Mouse (Mus musculus) liver, embryonic 13.5 days (tissue): ENCODE measurements around the gene Phyh. TPM values are rescaled to one million over a fixed set of nuclear protein-coding genes. Genes with fewer than 3 reads are reported as not detected.

Source experiments
- ATAC-seq: fragments of 200-750 bp; cut with Nextera tagmentation; 2 replicates; pipeline ENCODE4 v1.8.0; 2017; ENCODE audit warnings: low read depth, mild to moderate bottlenecking, moderate number of reproducible peaks, moderate library complexity
- DNase-seq: peaks from one replicate; pipeline ENCODE4 v3.0.0; 2022
- H3K27ac ChIP-seq: fragments of 300-500 bp; sonication (generic); 2 replicates; pipeline ENCODE4 v1.5.1; 2015; ENCODE audit warnings: moderate library complexity, mild to moderate bottlenecking, inconsistent platforms
- H3K27me3 ChIP-seq: fragments of 300-500 bp; sonication (generic); 2 replicates; pipeline ENCODE4 v1.6.1; 2015; ENCODE audit warnings: mild to moderate bottlenecking, inconsistent platforms
- H3K36me3 ChIP-seq: fragments of 300-500 bp; sonication (generic); 2 replicates; pipeline ENCODE4 v1.6.1; 2015; ENCODE audit warnings: mild to moderate bottlenecking, inconsistent platforms
- H3K4me1 ChIP-seq: fragments of 300-500 bp; sonication (generic); replicated peaks from 2 replicates; pipeline ENCODE4 v1.6.1; 2015; ENCODE audit warnings: inconsistent platforms
- H3K4me2 ChIP-seq: fragments of 300-500 bp; sonication (generic); 2 replicates; pipeline ENCODE4 v1.6.1; 2015; ENCODE audit warnings: inconsistent platforms, mild to moderate bottlenecking, moderate library complexity
- H3K4me3 ChIP-seq: fragments of 300-500 bp; sonication (generic); replicated peaks from 2 replicates; pipeline ENCODE4 v1.5.1; 2015; ENCODE audit warnings: mild to moderate bottlenecking, inconsistent platforms
- H3K9ac ChIP-seq: fragments of 300-500 bp; sonication (generic); 2 replicates; pipeline ENCODE4 v1.6.1; 2015; ENCODE audit warnings: mild to moderate bottlenecking, inconsistent platforms
- H3K9me3 ChIP-seq: fragments of 300-500 bp; sonication (generic); replicated peaks from 2 replicates; pipeline ENCODE4 v1.6.1; 2016; ENCODE audit warnings: inconsistent platforms
- WGBS: fragments of 180-500 bp; shearing (Covaris S2); methylation state at CpG from one replicate; pipeline ENCODE4 v1.1.7; 2015; ENCODE audit not compliant: insufficient replicate concordance; 5-methylcytosine and 5-hydroxymethylcytosine counted together
- polyA plus RNA-seq: library from polyadenylated mRNA; unstranded; fragments of >200 nt; fragmentation: Nextera tagmentation; extraction: Ambion mirVana; gene quantifications from 2 replicates; pipeline ENCODE4 v1.2.1, GENCODE M21; 2015

Gene Phyh
- polyA plus RNA-seq, 1 experiment from 2014 or later, result 47.6 TPM

DNA sequence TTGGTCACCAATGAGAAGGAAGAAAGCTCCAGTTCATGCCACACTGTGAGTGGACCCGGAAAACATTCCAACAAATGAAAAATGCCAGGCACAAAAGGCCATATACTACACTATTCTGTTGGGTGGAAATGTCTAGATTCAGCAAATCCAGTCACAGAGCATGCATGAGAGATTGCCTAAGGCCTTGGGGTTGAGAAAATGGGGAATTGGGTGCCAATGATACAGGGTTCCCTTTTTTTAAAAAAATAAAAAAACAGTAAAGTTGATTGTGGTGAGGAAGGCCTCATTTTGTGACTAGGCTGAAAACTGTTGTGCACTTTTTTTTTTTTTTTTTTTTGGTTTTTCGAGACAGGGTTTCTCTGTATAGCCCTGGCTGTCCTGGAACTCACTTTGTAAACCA, 50.3 kb downstream of the Phyh start:
- no peak overlapping the region for H3K4me2 ChIP-seq
- no peaks in the 10 kb centered on the region for H3K36me3 ChIP-seq
- WGBS, result 32% methylated on average over 2 of the region's 2 CpGs
- no peak overlapping the region for H3K27ac ChIP-seq
- ATAC-seq, result no peak
- no peaks in the 10 kb centered on the region for H3K27me3 ChIP-seq
- no peak overlapping the region for H3K9ac ChIP-seq
- DNase-seq, result no peak
- H3K9me3 ChIP-seq, result no peaks in the 10 kb centered on the region
- no peaks in the 10 kb centered on the region for H3K4me1 ChIP-seq
- H3K4me3 ChIP-seq, result no peak overlapping the region

- no peak within 1 kb of the TSS for H3K9ac ChIP-seq
- no peak within 1 kb of the TSS for H3K27ac ChIP-seq
- H3K9me3 ChIP-seq, result no peaks in the 10 kb centered on the region
- ATAC-seq (no peak), DNase-seq (no peak)
- H3K27me3 ChIP-seq, result no peaks in the 10 kb centered on the region
- no peaks in the 10 kb centered on the region for H3K36me3 ChIP-seq
- 56% methylated on average over 5 of the region's 5 CpGs for WGBS
- no peak within 1 kb of the TSS for H3K4me2 ChIP-seq
- no peak within 1 kb of the TSS for H3K4me3 ChIP-seq
- no peaks in the 10 kb centered on the region; the same call in 1 of the 2 replicates for H3K4me1 ChIP-seq
Observed at GRCm38 (mm10) chr2:4975807-4976206, 57.0 kb downstream of the Phyh start, which contains the start of gene Ucma. TSS of gene Ucma (plus strand) at chr2:4976122.

DNA sequence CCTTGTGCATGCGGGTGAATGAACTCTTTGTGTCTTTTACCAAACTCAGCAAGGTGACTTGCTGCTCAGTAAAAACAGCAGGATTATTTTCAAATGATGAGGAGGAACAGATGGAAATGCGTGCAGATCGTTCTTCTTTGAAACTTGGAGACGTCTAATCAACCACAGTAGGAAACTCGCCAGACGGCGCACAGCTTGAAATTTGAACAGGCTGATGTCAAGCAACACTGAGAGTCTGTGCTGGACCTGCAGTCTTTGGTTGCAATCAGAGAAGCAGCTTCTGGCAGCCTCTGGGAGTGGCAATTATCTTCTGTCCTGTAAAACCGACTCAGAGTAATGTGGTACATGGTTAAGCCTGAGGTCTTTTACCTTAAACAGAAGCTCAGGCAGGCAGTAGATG, 59.3 kb downstream of the Phyh start:
- no peaks in the 10 kb centered on the region; the same call in 1 of the 2 replicates for H3K4me1 ChIP-seq
- WGBS, result 38% methylated on average over 8 of the region's 8 CpGs
- DNase-seq, result no peak
- no peak overlapping the region for H3K27ac ChIP-seq
- no peaks in the 10 kb centered on the region for H3K27me3 ChIP-seq
- H3K4me3 ChIP-seq, result no peak overlapping the region
- H3K4me2 ChIP-seq, result no peak overlapping the region
- H3K36me3 ChIP-seq, result no peaks in the 10 kb centered on the region
- no peaks in the 10 kb centered on the region for H3K9me3 ChIP-seq
- H3K9ac ChIP-seq, result no peak overlapping the region
- ATAC-seq, result no peak

DNA sequence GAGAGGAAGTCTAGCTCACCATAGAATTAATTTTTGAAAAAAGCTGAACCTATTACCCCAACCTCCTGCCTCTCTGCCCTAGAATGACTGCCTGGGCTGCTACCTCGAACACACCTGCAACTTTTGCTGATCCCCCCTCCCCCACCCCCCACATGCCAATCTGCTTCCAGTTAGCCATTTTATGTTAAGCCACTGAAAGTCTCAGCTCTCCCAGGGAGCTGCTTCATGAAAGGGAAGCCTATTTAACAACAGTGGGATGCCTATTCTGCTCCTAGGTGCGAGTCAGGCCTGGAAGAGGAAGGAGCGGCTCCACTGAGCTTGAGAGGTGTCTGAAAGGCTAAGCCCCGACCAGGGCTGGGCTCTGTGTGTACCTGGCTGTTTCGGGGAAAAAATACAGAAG, 65.2 kb downstream of the Phyh start:
- 41% methylated on average over 5 of the region's 5 CpGs for WGBS
- Histone ChIP-seq H3K4me1 (no peaks in the 10 kb centered on the region; the same call in 1 of the 2 replicates), H3K4me3 (no peak overlapping the region), H3K9me3 (no peaks in the 10 kb centered on the region), H3K36me3 (0 out of 2 replicates have a peak, but pooled peaks cover 5% of the 10 kb centered on the region), H3K4me2 (no peak overlapping the region), H3K27me3 (no peaks in the 10 kb centered on the region), H3K9ac (no peak overlapping the region), H3K27ac (no peak overlapping the region)
- ATAC-seq (no peak), DNase-seq (no peak)

DNA sequence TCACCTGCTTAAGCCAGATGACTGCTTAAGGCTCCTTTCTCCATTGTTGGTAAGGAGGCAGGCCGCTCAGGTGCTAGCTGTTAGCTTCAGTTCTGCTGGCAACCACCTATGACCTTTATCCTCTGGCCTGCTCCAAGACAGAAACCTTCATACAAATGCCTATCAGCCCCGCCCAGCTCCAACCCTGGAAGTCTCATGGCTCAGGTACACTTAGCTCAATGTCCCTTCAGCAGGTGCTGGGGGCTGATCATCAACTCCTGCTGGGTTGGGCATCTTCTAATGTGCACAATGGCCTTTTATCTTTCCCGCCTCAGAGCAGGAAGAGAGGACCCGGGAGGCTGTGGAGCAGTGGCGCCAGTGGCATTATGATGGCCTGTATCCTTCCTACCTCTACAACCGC, 66.2 kb downstream of the Phyh start:
- no peaks in the 10 kb centered on the region; the same call in 1 of the 2 replicates for H3K4me1 ChIP-seq
- H3K36me3 ChIP-seq, result peaks cover 11% of the 10 kb centered on the region; the same call in 1 of the 2 replicates
- no peaks in the 10 kb centered on the region for H3K27me3 ChIP-seq
- DNase-seq (no peak), ATAC-seq (no peak)
- no peak overlapping the region for H3K9ac ChIP-seq
- 67% methylated on average over 6 of the region's 6 CpGs for WGBS
- H3K4me2 ChIP-seq, result no peak overlapping the region
- no peak overlapping the region for H3K4me3 ChIP-seq
- H3K9me3 ChIP-seq, result no peaks in the 10 kb centered on the region
- no peak overlapping the region for H3K27ac ChIP-seq

- 84% methylated on average over 4 of the region's 4 CpGs for WGBS
- DNase-seq, result no peak
- Histone ChIP-seq H3K4me3 (no peak overlapping the region), H3K9me3 (no peaks in the 10 kb centered on the region), H3K27ac (no peak overlapping the region), H3K27me3 (no peaks in the 10 kb centered on the region), H3K9ac (no peak overlapping the region), H3K36me3 (peaks cover 28% of the 10 kb centered on the region), H3K4me1 (no peaks in the 10 kb centered on the region; the same call in 1 of the 2 replicates), H3K4me2 (no peak overlapping the region)
- no peak for ATAC-seq
Observed at GRCm38 (mm10) chr2:4986798-4987197, 68.0 kb downstream of the Phyh start.

DNA sequence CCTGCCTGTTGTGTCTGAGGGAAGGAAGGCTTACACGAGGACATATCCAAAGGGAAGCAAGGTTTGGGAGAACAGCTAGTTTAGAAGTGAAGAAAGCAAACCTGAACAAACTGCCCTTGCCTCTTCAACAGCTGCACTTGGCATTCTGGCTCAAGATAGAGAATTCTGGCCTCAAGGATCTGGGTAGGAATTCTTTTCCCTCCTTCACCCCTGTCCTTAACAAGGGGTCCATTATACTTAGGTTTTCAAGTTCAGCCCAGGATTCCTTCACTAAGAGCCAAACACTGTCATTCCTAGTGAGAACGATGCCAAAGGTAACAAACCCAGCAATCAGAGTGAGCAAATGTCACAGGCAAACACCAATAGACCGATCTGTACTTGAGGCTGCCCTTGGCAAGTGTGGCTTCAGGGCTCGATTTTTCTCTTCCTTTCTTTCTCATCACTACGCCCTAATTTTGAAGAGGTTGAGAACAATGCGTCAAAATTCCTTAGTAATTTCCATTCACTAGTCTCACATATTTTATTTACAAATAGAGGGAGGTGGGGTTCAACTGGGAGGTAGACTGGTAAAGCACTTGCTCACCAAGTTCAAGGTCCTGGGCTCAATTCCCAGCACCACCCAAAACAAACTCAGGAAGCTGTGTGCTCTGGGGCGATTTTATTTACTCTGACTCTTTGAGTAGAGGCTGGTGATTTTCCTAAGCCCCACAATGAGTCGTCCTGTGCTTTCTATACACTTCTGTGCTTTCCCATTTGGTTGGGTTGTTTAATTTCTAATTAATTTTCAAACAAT, 68.8 kb downstream of the Phyh start:
- DNase-seq, result no peak
- Histone ChIP-seq H3K27me3 (no peaks in the 10 kb centered on the region), H3K9me3 (no peaks in the 10 kb centered on the region), H3K4me2 (no peak overlapping the region), H3K27ac (no peak overlapping the region), H3K4me3 (no peak overlapping the region), H3K9ac (no peak overlapping the region), H3K4me1 (no peaks in the 10 kb centered on the region; the same call in 1 of the 2 replicates), H3K36me3 (peaks cover 35% of the 10 kb centered on the region)
- no peak for ATAC-seq
- WGBS, result 72% methylated on average over 8 of the region's 8 CpGs

Other genes with a start within 250 kb of the Phyh start
- gene Bend7, start 201.2 kb upstream of the Phyh start, polyA plus RNA-seq, result 1.1 and 1.4 TPM in 2 replicates
- gene Sephs1, start 37.5 kb upstream of the Phyh start, polyA plus RNA-seq, result 33.2 and 39.6 TPM in 2 replicates
- not detected in 2 replicates for gene Ucma, start 57.1 kb downstream of the Phyh start, polyA plus RNA-seq
- 39.3 and 47.0 TPM in 2 replicates for gene Mcm10, start 93.8 kb downstream of the Phyh start, polyA plus RNA-seq
- gene Optn, start 145.0 kb downstream of the Phyh start, polyA plus RNA-seq, result 15.2 and 18.4 TPM in 2 replicates
- gene Ccdc3, start 218.8 kb downstream of the Phyh start, polyA plus RNA-seq, result 4.0 and 5.1 TPM in 2 replicates